Mouse (Mus musculus) ES-E14 (cell line): Measurements from ENCODE around the gene Rab4a.

ENCODE experiments used
- ZC3H11A ChIP-seq: IDR thresholded peaks from 2 replicates; pipeline ENCODE4 v1.6.1; 2012; ENCODE audit warnings: low read depth, mild to moderate bottlenecking, inconsistent platforms, low read length, borderline replicate concordance
- ZNF384 ChIP-seq: IDR thresholded peaks from 2 replicates; pipeline ENCODE4 v1.6.1; 2012; ENCODE audit warnings: low read depth, low read length, inconsistent platforms

DNA sequence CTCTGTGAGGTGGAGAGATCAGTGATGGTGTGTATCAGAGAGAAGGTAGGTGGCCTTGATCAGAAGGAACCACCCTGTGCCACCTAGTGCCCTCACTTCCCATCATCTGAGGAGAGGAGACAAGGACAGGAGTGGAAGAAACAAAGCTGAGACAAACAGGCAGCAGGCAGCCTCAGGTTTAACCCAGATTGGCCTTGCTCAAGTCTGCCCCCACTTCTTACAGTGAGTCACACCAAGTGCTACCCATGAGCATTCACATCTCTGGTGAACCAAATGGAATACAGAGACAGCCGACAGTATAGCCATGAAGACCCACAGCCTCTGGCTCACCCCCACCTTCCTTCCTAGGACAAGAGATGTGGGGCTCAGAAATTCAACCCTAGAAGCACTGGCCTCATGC, 46.9 kb upstream of the Rab4a start:
- TF ChIP-seq ZC3H11A (no peak), ZNF384 (no peak)
